Mouse (Mus musculus): ENCODE data around the gene Cyb5rl.

- TF ChIP-seq CTCF (conservative IDR thresholded peaks at IDR 0.05; ENCODE audit: low read length), result no peak
- no peak for TF ChIP-seq NANOG (IDR thresholded peaks at IDR 0.05; ENCODE audit: borderline replicate concordance, low read length)
Observed at GRCm38 (mm10) chr4:107106777-107107176, 40.0 kb downstream of the Cyb5rl start.
